Mouse (Mus musculus) yolk sac, embryonic 10.5 days (tissue): Measurements from ENCODE around the gene Dnmt1.

Experiments used
- DNase-seq: peaks from one replicate; pipeline ENCODE4 v3.0.0-alpha.2; 2017; ENCODE audit warnings: low spot score

The Dnmt1 gene

GRCm38 (mm10) chr9:20943396-20943795 is 16.3 kb downstream of the Dnmt1 start:
- DNase-seq, result no peak

DNA sequence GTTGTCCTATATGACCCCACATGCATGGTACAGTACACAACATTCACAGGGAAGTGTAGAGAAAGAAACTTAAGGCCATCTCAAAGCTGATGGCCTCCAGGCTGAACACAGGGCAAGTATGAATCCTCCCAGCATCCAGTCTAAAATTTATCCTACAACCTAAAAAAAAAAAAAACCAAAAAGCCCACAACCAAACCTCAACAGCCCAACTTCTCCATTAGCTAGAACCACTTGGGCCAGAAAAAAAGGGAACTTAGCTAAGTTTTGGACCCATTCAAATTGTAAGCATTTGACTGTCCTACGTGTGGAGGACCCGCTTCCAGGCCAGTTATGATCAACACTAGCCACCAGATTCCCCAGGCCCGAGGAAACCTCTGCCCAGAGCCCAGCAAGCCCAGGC is 36.4 kb downstream of the Dnmt1 start:
- DNase-seq, result no peak

DNA sequence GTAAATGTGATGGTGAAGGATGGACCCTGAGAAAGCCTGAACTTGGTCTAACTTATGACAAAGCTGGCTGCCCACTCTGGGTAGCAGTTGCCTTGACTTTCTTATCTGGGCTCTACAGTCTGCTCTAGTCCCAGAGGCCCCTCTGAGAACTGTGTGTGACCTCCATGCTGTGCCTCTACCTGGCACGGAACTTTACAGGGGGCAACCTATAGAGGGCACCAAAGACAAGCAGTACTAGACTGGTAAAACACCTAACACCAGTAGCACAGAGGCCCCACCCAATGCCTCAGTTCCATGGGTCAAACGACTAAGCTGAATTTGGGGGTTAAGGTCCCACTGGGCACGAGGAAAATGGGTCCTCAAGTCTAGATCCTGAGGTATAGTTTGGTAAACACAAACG is 43.5 kb downstream of the Dnmt1 start:
- DNase-seq, result no peak

DNA sequence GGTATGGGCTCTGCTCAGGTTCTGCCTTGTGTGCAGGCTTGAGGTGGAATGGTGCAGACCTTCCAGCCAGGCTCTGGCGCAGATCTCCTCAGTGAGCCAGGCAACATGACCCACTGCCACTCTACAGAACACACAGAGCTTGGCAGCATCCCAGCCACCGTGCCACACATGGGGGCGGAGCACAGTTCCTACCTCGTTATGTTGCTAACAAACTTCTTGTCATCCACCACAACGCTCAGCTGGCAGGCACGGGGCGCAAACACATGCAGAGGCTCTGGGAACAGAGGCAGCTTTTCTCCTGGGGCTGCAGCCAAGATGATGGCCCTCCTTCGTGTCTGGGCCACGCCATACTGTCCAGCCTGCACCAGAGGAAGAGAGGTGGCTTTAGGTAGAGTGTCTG is 49.7 kb downstream of the Dnmt1 start:
- no peak for DNase-seq

DNA sequence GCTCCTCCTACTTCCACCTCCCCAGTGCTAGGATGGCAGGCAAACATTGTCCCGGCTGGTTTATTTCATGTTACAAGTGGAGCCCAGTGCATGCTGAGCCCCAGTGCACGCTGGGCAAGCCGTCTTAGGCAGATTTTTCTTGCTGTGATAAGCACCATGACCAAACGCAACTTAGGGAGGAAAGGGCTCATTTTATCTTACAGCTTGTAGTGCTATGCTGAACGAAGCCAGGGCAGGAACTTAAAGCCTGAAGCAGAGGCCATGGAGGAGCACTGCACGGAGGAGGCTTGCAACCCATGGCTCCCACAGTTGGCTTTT is 57.6 kb downstream of the Dnmt1 start:
- peak; percentile 39 for DNase-seq

- no peak for DNase-seq
Measured at GRCm38 (mm10) chr9:20901466-20902173, 58.1 kb downstream of the Dnmt1 start.

DNA sequence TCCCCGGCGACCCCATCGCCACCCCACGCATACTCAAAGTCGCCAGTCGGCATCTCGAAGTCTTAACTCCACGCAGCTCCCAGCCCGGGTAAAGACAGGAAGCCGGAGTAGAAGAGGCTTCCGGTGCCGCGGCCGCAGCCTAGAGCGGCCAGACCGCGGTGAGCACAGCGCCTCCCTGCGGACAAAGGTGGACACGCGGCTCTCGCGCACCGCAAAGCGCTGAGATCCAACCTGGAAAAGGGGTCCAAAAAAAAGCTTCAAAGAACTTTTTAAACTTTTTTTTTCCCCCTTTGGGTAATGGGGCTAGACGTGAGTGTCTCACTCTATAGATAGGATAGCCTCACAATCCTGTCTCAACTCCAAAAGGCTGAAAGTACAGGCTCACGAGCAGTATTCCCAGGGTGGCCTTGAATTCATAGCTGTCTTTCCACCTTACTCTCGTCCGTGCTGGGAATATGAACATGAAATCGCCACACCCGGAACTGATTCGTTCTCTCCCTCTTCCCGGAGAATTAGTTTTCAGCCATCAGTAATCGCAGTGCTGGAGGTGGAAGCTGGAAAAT is 61.1 kb downstream of the Dnmt1 start, which contains the start of gene Eif3g:
Gene Eif3g (minus strand): TSS at position 113 of the 563 bp plus-strand sequence.
- DNase-seq, result peak; percentile 84

- no peak for DNase-seq
Measured at GRCm38 (mm10) chr9:20897736-20898510, 61.8 kb downstream of the Dnmt1 start.

DNA sequence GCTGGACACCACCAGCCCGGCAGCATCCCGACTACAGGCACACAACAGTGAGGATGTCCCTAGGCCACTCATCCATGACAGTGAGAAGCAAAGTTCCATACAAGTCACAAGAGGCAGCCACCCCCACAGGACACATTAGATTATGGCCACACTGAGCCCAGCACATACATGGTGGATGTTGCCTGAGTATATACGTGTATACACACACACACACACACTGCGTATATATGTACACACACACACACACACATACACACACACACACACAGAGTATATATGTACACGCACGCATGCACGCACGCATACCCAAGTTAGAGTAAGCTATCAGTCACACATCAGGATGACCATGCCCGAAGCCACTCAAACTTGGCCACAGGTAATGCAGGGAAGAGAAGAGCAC is 64.3 kb downstream of the Dnmt1 start:
- no peak for DNase-seq

DNA sequence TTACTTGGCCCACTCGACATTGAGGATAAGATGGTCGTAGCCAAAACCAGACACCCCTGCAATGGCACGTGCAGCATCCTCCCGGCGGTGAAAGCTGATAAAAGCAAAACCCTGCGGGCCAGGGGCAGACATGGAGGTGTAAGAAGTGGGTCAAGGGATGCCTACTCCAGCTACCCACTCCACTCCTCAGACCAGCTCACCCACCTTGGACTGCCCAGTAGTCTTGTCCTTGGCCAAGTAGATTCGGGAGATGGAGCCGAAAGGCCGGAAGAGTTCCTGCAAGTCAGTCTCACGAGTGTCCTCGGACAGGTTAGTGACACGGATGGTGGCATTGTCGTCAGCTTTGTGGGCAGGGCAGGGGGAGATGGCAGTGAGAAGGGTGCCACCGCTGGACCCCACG is 65.1 kb downstream of the Dnmt1 start:
- no peak for DNase-seq

GRCm38 (mm10) chr9:20893590-20894343 is 65.9 kb downstream of the Dnmt1 start:
- DNase-seq, result no peak

GRCm38 (mm10) chr9:20893069-20893468 is 66.6 kb downstream of the Dnmt1 start:
- DNase-seq, result no peak

- no peak for DNase-seq
Measured at GRCm38 (mm10) chr9:20892104-20892653, 67.5 kb downstream of the Dnmt1 start.

DNA sequence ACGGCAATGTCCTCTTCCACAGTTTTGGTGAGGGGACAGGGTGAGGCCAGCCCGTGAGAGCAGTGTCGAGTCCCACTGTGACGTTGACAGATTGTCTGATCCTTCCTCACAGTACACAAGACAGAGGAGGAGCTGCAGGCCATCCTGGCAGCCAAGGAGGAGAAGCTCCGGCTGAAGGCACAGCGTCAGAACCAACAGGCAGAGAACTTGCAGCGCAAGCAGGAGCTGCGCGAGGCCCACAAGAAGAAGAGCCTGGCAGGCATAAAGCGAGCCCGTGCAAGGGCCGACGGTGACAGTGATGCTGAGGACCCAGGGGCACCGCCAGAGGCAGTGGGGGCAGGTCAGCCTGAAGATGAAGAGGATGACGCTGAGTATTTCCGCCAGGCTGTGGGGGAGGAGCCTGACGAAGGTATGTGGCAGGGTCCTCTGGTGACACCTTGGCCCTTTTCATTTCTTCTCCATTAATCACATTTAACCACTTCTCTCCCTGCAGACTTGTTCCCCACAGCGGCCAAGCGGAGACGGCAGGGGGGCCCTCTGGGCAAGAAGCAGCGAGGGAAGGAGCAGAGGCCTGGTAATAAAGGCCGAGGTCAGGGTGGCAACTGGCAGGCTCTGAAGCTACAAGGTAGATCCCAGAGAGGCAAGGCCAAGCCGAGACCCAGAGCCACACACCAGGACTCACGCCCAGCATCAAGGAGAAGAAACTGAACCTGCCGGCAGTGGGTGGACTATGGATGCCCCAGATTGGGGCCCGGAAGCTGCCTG is 68.2 kb downstream of the Dnmt1 start:
- no peak for DNase-seq

DNA sequence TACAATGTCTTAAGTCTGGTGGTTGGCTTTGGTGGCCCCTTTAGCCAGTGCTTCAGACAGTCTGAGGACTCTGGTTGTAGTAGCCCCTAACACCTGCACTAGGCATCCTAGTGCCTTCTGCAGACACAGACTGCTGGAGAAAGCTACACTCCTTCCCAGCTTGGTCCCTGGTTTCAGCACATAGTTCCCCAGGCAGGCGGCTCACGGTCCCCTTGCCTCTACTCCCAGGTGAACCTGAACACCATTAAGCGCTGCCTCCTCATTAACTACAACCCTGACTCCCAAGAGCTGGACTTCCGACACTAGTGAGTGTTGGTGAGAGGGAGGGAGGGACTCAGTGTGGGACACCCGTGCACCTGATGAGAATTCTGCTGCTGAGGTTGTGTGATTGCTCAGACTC is 69.3 kb downstream of the Dnmt1 start:
- no peak for DNase-seq

- DNase-seq, result no peak
Measured at GRCm38 (mm10) chr9:20889185-20890141, 70.2 kb downstream of the Dnmt1 start.

- DNase-seq, result no peak
Measured at GRCm38 (mm10) chr9:20888386-20888765, 71.3 kb downstream of the Dnmt1 start.

- DNase-seq, result peak; percentile 94
Measured at GRCm38 (mm10) chr9:20887704-20888385, 71.8 kb downstream of the Dnmt1 start, which contains the start of gene Ppan. Gene Ppan, plus strand, starts transcription at chr9:20888175.

- no peak for DNase-seq
Measured at GRCm38 (mm10) chr9:20887191-20887590, 72.5 kb downstream of the Dnmt1 start.

GRCm38 (mm10) chr9:20886563-20886962 is 73.1 kb downstream of the Dnmt1 start:
- DNase-seq, result no peak
